Mouse (Mus musculus) spleen, adult 2 months (tissue): ENCODE measurements around the gene Tomm40. TPM values are rescaled to one million over a fixed set of nuclear protein-coding genes. Genes with fewer than 3 reads are reported as not detected.

ENCODE experiments used
- DNase-seq, 2 experiments: peaks; one replicate each; pipeline versions ENCODE4 v3.0.0 to v3.0.0-alpha.2; 2012 to 2021; ENCODE audit warnings: low spot score in 2 of 2, low read depth in 1 of 2
- H3K27ac ChIP-seq: fragments of 200-500 bp; 2 replicates; pipeline ENCODE4 v1.5.1; 2012; ENCODE audit warnings: low read length, inconsistent platforms; ENCODE audit not compliant: insufficient read depth
- H3K27me3 ChIP-seq: fragments of 200-500 bp; 2 replicates; pipeline ENCODE4 v1.6.1; 2012; ENCODE audit warnings: mild to moderate bottlenecking, moderate library complexity, low read length, inconsistent platforms; ENCODE audit not compliant: control insufficient read depth, insufficient read depth
- H3K36me3 ChIP-seq: fragments of 200-500 bp; 2 replicates; pipeline ENCODE4 v1.6.1; 2012; ENCODE audit warnings: mild to moderate bottlenecking, low read length, inconsistent platforms; ENCODE audit not compliant: control insufficient read depth, insufficient read depth
- H3K4me1 ChIP-seq: fragments of 200-500 bp; 2 replicates; pipeline ENCODE4 v1.6.1; 2011; ENCODE audit warnings: inconsistent platforms; ENCODE audit not compliant: control insufficient read depth, insufficient read depth, insufficient read length
- H3K4me3 ChIP-seq: fragments of 200-500 bp; 2 replicates; pipeline ENCODE4 v1.5.1; 2011; ENCODE audit warnings: mild to moderate bottlenecking, inconsistent platforms; ENCODE audit not compliant: insufficient read depth, insufficient read length; ENCODE audit errors: extremely low read depth
- CTCF ChIP-seq: fragments of 200-500 bp; IDR thresholded peaks from 2 replicates; pipeline ENCODE4 v1.5.1; 2011; ENCODE audit warnings: mild to moderate bottlenecking, inconsistent platforms; ENCODE audit not compliant: insufficient read depth, insufficient read length, insufficient replicate concordance; ENCODE audit errors: extremely low read depth
- POLR2A ChIP-seq: fragments of 200-500 bp; IDR thresholded peaks from 2 replicates; pipeline ENCODE4 v1.6.1; 2011; ENCODE audit warnings: low read depth, low read length, inconsistent platforms
- WGBS: fragments of 180-500 bp; shearing (Covaris S2); methylation state at CpG from one replicate; pipeline ENCODE4 v1.1.7; 2018; 5-methylcytosine and 5-hydroxymethylcytosine counted together
- polyA plus RNA-seq: library from polyadenylated mRNA; depleted of rRNA; stranded (reverse); fragments of >200 nt; gene quantifications from 2 replicates; pipeline ENCODE4 v1.2.3, GENCODE M21; 2012

The Tomm40 gene
- polyA plus RNA-seq, 1 experiment: 51.1 TPM

- no peak overlapping the region for H3K4me3 ChIP-seq
- DNase-seq: no peak
- H3K27me3 ChIP-seq: no peaks in the 10 kb centered on the region
- peaks cover 16% of the 10 kb centered on the region for H3K36me3 ChIP-seq
- WGBS: 85% methylated on average over 4 of the region's 4 CpGs
- H3K4me1 ChIP-seq: peaks cover 5% of the 10 kb centered on the region; the same call in 1 of the 2 replicates
- no peak overlapping the region for H3K27ac ChIP-seq
- TF ChIP-seq POLR2A: no peak
- TF ChIP-seq CTCF: no peak
Observed at GRCm38 (mm10) chr7:19712414-19712813, 2.8 kb downstream of the Tomm40 start.

- 97% methylated on average over 10 of the region's 10 CpGs for WGBS
- no peaks in the 10 kb centered on the region for H3K27me3 ChIP-seq
- DNase-seq: no peak
- no peak overlapping the region for H3K27ac ChIP-seq
- H3K36me3 ChIP-seq: peaks cover 20% of the 10 kb centered on the region
- H3K4me1 ChIP-seq: peaks cover 5% of the 10 kb centered on the region; the same call in 1 of the 2 replicates
- H3K4me3 ChIP-seq: no peak overlapping the region
- TF ChIP-seq CTCF (no peak), POLR2A (no peak)
Observed at GRCm38 (mm10) chr7:19710650-19711049, 4.6 kb downstream of the Tomm40 start.

GRCm38 (mm10) chr7:19705271-19705670 is 10.0 kb downstream of the Tomm40 start:
- peaks cover 10% of the 10 kb centered on the region for H3K4me1 ChIP-seq
- 96% methylated on average over 7 of the region's 7 CpGs for WGBS
- peaks cover 10% of the 10 kb centered on the region for H3K36me3 ChIP-seq
- no peak overlapping the region for H3K4me3 ChIP-seq
- no peak for DNase-seq
- H3K27me3 ChIP-seq: no peaks in the 10 kb centered on the region
- H3K27ac ChIP-seq: no peak overlapping the region
- TF ChIP-seq POLR2A (no peak), CTCF (no peak)

DNA sequence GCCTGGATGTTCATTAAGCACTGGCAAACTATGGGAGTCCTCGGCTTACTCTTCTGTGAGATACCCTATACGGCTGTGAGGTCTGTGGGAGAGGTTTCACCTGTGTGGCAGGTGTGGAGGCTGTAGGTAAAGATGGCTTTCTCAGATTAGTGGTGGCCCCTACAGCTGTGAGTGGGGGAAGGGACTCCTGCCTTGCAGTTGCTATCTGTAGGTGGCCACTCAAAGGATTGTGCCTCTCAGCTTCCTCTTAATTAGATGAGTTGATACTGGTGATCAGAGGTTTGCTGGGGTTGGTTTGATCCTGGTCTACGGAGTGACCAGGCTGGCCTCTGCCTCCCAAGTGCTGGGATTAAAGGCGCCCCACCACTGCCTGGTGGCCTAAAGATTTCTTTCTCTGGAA is 10.8 kb downstream of the Tomm40 start:
- H3K4me3 ChIP-seq: no peak overlapping the region
- H3K27me3 ChIP-seq: no peaks in the 10 kb centered on the region
- no peak for DNase-seq
- TF ChIP-seq CTCF: no peak
- TF ChIP-seq POLR2A: no peak
- WGBS: 95% methylated on average over 4 of the region's 4 CpGs
- no peak overlapping the region for H3K27ac ChIP-seq
- H3K4me1 ChIP-seq: peaks cover 15% of the 10 kb centered on the region
- H3K36me3 ChIP-seq: peaks cover 10% of the 10 kb centered on the region

DNA sequence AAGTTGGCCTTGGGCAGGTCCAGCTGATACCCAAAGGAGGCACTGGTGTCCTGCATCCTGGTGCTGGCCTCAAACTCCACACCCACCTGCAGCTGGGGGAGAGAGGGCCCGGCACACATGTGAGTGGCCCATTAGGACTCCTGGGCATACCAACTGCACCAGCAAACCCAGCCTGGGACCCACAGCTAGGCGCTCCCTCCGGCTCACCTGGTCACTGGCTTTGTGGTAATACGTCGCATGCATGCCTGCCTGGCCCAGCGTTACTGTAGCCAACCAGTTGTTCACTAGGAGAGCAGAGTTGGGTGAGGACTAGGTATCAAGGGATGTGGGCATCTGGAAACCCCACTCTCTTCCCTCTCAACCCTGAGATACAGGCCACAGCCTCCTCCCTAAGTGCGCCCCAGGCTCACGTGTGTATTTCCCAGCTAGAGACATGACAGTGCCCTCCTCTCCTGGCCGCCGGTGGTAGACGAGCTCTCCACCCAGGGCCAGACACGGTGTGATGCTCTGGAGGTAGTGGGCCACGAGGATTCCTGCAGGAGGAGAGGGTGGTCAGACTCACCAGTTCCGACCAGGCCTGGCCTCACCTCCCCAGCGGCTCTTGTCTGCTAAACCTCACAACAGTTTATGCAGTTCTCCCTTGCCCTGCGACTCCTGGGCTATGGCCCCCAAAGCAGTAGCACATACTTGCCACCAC is 12.2 kb downstream of the Tomm40 start:
- Histone ChIP-seq H3K27ac (no peak overlapping the region), H3K4me3 (no peak overlapping the region), H3K36me3 (peaks cover 7% of the 10 kb centered on the region), H3K4me1 (peaks cover 22% of the 10 kb centered on the region), H3K27me3 (no peaks in the 10 kb centered on the region)
- DNase-seq: no peak
- TF ChIP-seq CTCF (no peak), POLR2A (no peak)
- 89% methylated on average over 16 of the region's 16 CpGs for WGBS

DNA sequence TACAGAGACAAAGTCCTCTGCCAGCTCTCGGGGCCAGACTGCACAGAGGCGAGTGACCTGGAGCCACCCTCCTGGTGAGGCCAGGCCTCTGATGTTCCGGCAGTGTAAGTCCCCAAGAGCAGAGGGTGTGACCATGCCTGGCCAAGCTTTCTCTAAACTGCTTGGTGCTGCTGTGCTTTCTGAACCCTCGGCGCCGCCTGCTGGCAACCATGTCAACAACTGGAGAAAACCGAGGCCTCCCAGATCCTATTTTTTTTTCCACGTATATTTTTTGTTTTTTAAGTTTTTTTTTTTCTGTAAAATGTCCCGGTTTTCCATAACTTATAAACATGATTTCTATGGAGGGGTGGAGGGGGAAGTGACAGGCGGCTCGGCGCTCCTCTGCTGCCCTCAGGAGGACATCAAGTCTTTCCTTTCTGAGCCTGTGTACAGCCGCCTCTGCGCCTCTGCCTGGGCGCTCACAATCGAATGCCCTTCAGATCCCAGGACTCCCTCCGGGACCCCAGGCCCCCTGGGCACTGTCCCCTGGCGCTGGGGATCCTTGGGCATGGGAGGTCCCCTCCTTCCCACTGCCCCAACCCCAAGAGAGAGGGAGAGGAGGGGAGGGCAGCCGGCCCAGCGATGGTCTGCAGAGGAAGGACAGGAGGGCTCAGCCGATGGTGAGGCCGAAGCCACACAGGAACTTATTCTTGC is 14.0 kb downstream of the Tomm40 start:
- H3K4me1 ChIP-seq: peaks cover 22% of the 10 kb centered on the region
- peak overlapping the region; percentile 81 for H3K27ac ChIP-seq
- H3K27me3 ChIP-seq: no peaks in the 10 kb centered on the region
- DNase-seq: peak; percentile 28 to 61
- no peak overlapping the region for H3K4me3 ChIP-seq
- 50% methylated on average over 22 of the region's 22 CpGs for WGBS
- H3K36me3 ChIP-seq: peaks cover 12% of the 10 kb centered on the region
- TF ChIP-seq CTCF (peak; percentile 60; the same call in 1 of the 2 replicates), POLR2A (no peak)
